Mouse (Mus musculus): Measurements from ENCODE around the gene Marveld1. TPM values are rescaled to one million over a fixed set of nuclear protein-coding genes. Genes with fewer than 3 reads are reported as not detected.

The Marveld1 gene
- total RNA-seq, 2 experiments from 2014 or later: 6.8 to 11.8 TPM

- peak; percentile 90 for DNase-seq
These were observed 23.1 kb downstream of the Marveld1 start for GRCm38 (mm10) chr19:42170025-42170969.

DNA sequence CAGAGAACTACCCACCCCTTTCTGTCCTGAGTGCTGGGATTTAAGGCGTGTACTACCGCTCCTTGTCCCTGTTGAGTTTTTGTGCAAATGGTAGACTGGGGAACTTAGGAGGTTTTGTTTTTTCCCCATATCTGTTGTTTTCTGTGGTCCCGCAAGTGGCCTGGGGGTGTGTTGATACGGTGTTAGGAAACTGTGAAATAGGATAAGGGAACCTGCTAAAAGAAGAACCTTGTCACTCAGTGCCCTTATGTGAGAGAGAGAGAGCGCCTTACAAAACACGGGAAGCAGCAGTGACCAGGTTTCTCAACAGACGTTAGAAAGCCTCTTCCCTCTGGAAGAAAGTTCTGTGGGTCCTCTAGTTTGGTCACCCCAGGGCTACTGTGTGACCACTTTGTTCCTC lies 29.6 kb downstream of the Marveld1 start:
- DNase-seq: no peak

- DNase-seq: no peak
These were observed 30.3 kb downstream of the Marveld1 start for GRCm38 (mm10) chr19:42177461-42177860.

- no peak for DNase-seq
These were observed 32.2 kb downstream of the Marveld1 start for GRCm38 (mm10) chr19:42179356-42179755.

GRCm38 (mm10) chr19:42182673-42183072 lies 35.5 kb downstream of the Marveld1 start:
- DNase-seq: no peak

DNA sequence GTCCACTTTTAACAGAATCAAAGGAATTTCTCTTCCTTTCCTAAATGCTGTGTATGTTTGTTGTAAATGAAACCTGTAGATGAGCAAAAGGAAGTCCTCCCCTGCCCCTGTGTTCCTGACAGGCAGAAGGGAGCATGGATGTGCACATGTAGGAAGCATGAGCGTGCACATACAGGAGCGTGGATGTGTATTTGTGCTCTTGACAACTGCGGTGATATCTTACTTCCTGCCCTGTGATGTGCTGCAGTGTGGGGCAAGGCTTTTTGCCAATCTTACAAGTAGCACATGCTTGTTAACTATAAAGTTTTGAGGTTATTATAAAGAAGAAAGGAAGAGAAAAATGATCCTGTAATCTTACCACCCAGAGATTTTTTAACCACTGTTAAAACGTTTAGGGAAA lies 42.5 kb downstream of the Marveld1 start:
- no peak for DNase-seq

DNA sequence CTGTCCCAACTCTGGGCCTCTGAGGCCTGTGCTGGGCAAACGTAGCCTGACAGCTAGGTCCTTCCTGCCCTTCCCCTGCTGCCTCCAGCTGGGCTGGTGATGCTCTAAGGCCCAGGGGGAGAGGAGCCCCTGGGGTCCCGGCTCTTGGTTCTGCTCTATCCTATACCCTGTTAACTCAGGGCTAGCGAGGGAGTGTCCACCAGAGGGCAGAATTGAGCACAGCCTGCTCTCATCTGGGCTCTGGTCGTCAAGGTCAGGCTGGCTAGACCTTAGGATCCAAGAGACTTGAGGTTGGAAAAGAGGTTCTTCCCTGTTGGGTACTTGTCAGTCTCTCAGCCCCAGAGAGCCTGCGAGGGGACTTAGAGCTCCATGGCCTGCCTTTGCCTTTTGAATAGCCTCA lies 43.3 kb downstream of the Marveld1 start:
- no peak for DNase-seq

DNA sequence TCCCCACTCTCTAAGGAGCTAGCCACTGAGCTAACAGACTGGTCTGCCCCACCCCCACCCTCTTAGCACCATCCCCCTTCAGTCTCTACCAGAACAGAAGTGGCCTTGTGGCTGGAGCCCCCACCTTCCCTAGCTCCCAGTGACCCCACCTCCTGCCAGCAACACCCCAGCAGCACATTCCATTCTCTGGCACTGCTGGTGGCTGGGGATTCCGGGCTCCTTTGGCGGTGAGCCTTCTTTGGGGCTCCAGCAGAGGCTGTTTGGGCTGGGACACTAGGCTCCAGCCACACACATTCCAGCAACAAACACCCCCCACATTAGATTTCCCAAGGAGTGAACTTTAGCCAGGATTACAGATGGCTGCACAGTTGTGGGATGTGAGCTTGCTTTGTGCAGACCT lies 46.1 kb downstream of the Marveld1 start:
- DNase-seq: peak; percentile 30

DNA sequence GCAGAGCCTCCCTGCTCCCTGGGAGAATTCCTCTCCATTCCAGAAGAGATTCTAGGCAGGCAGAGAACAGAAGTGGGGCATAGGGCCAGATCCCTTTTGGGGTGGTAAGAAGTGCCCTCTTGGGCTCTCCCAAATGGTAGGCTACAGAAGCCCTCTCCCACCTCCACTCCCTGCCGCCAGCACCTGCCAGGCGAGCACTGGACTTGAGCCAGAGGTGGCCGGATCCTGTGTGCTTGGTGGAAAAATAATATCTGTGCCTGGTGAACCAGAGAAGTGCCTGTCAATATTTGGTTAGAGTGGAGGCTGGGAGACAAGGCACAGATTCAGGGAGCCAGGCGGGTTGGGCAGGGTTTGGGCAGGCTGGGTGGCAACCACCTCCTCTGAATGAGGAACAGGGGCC lies 49.2 kb downstream of the Marveld1 start:
- DNase-seq: no peak

DNA sequence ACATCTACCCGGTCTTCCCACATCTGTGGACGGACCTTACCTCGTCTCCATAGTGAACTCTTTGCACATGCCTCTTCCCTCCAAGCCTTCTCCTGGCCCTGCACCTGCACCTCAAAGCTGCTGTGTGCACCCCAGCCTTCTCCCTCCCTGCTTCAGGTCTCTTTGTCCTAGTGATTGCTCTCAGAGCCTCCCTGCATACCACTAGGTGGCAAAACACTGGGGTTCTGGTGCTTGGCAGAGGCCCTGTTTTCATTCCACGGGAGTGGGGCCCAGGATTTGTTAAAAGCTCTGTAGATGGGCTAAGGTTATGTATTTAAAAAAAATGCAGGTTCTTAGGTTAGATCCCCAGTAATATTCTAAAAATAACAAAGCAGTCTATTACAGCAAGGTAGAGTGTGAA lies 49.9 kb downstream of the Marveld1 start:
- no peak for DNase-seq

- DNase-seq: no peak
These were observed 50.8 kb downstream of the Marveld1 start for GRCm38 (mm10) chr19:42198026-42198425.

Other genes with a start within 250 kb of the Marveld1 start
- 10 to 100 TPM; 22.7 to 23.3 TPM for gene Pgam1, start 235.5 kb upstream of the Marveld1 start, total RNA-seq (2021)
- gene Exosc1, start 214.0 kb upstream of the Marveld1 start, total RNA-seq (2021): 10 to 100 TPM; 11.4 to 16.4 TPM
- gene Zdhhc16, start 213.9 kb upstream of the Marveld1 start, total RNA-seq (2021): 10 to 100 TPM; 19.2 to 20.5 TPM
- 1 to 10 TPM; 7.7 to 8.7 TPM for gene Mms19, start 166.2 kb upstream of the Marveld1 start, total RNA-seq (2021)
- 10 to 100 TPM; 15.4 to 19.8 TPM for gene Ubtd1, start 165.6 kb upstream of the Marveld1 start, total RNA-seq (2021)
- 1,000 to 10,000 TPM in 1 of 2 experiments, 100 to 1,000 TPM in 1; 167 to 1,046 TPM for gene Ankrd2, start 111.4 kb upstream of the Marveld1 start, total RNA-seq (2021)
- 1 to 10 TPM; 2.1 to 2.3 TPM for gene Hoga1, start 101.8 kb upstream of the Marveld1 start, total RNA-seq (2021)
- gene 4933411K16Rik, start 95.2 kb upstream of the Marveld1 start, total RNA-seq (2021): under 1 TPM; 0.20 to 0.32 TPM
- gene Morn4, start 61.0 kb upstream of the Marveld1 start, total RNA-seq (2021): 1 to 10 TPM; 1.2 to 1.8 TPM
- 10 to 100 TPM; 10.4 to 12.2 TPM for gene Pi4k2a, start 56.9 kb upstream of the Marveld1 start, total RNA-seq (2021)
- 1 to 10 TPM; 8.4 to 9.3 TPM for gene Avpi1, start 18.3 kb upstream of the Marveld1 start, total RNA-seq (2021)
- 10 to 100 TPM; 10.3 to 12.0 TPM for gene Zfyve27, start 16.6 kb downstream of the Marveld1 start, total RNA-seq (2021)
- gene Sfrp5, start 54.9 kb downstream of the Marveld1 start, total RNA-seq (2021): 1 to 10 TPM; 4.0 to 5.7 TPM
- 1 to 10 TPM; 1.7 to 2.3 TPM for gene Golga7b, start 100.2 kb downstream of the Marveld1 start, total RNA-seq (2021)